10 mouse cellular contexts compared by ENCODE assay signal in genomic region chr4:115647580-115647979, GRCm38 (mm10). TPM values are rescaled to one million over a fixed set of nuclear protein-coding genes. Genes with fewer than 3 reads are reported as not detected.
A peak's percentile ranks its signal among the peaks of the same experiment; 100 is the strongest.
DNase-seq lines count a peak whose midpoint lies in the region; TF ChIP-seq lines count a peak whose summit lies in the region.
"Had no signal": no experiment of that assay in that cellular context is flagged by ENCODE, and none has a peak within 500 bp of the region (broad histone marks: within the 10 kb centered on the region; RNA-seq: fewer than 3 reads in every experiment).

Gene Cyp4b1 (minus strand): TSS chr4:115647723.

- H3K4me1 ChIP-seq in lung, adult 2 months (ENCODE audit: control insufficient read depth, insufficient read depth, low read length), result peaks cover 17% of the 10 kb centered on the region; the same call in 1 of the 2 replicates
- H3K4me1 ChIP-seq: hindbrain, embryonic 15.5 days; stomach, embryonic 15.5 days had no signal

- peak; percentile 17 for DNase-seq in spleen, adult 12 weeks (ENCODE audit: low spot score)
- DNase-seq in spleen, adult 18-20 months, result no peak
- peak; percentile 83 for DNase-seq in heart, adult 9 months (ENCODE audit: low spot score in 2 of 2)
- DNase-seq in lung, adult 2 months, result peak; percentile 88
- no peak for DNase-seq in cerebellum, adult 8-10 months
- DNase-seq in layer of hippocampus, adult 9-10 months (ENCODE audit: low spot score), result no peak
- DNase-seq in cerebellum, adult 18-20 months, result no peak
- no peak for DNase-seq in neural tube, embryonic 10.5 days (ENCODE audit: extremely low spot score, low spot score)

- TF ChIP-seq POLR2A in lung, adult 2 months (IDR thresholded peaks at IDR 0.05; ENCODE audit: borderline replicate concordance, extremely low read depth, low read depth, low read length), result peak; percentile 99

- TF ChIP-seq CTCF in lung, adult 2 months (IDR thresholded peaks at IDR 0.05; ENCODE audit: insufficient read depth, low read length), result no peak

- 29% methylated on average over 9 of the region's 9 CpGs for WGBS in lung, adult 2 months

- H3K4me3 ChIP-seq in lung, adult 2 months (replicated peaks; ENCODE audit: extremely low read depth, low read depth, low read length), result peak within 1 kb of the TSS; percentile 87
- H3K4me3 ChIP-seq: hindbrain, embryonic 15.5 days; stomach, embryonic 15.5 days had no signal

RNA-seq across cellular contexts. Expression of gene Cyp4b1, which starts in this region (rescaled TPM):
- polyA plus RNA-seq in lung, adult 2 months (2012; rRNA removed), result 848 and 1,004 TPM in 2 replicates

Comparison
In these comparisons a context has a peak if more than half of its experiments do, and no peak if none do; other contexts are left out.
1. DNase-seq: peak in spleen, adult 12 weeks (single experiment), heart, adult 9 months (2 of 2) and lung, adult 2 months (single experiment); none in spleen, adult 18-20 months (0 of 2), cerebellum, adult 8-10 months (single experiment), layer of hippocampus, adult 9-10 months (single experiment), cerebellum, adult 18-20 months (0 of 2) and neural tube, embryonic 10.5 days (single experiment).